Mouse (Mus musculus): ENCODE results near the gene Jmjd4.

- TF ChIP-seq TAL1 (IDR thresholded peaks at IDR 0.05; ENCODE audit: low read length) = no peak
- no peak for TF ChIP-seq GATA1 (IDR thresholded peaks at IDR 0.05; ENCODE audit: low read length)
These were observed 46.9 kb downstream of the Jmjd4 start for GRCm38 (mm10) chr11:59496672-59497310.
